Mouse (Mus musculus) adrenal gland (tissue): ENCODE measurements around the gene Slc2a6.

ENCODE experiments used
- intact Hi-C: fragments of 180-260 bp; cut with DNase I; formaldehyde crosslinking; loops from one replicate; pipeline ENCODE4 v1.15.1; 2025
- long read RNA-seq, 2 experiments: library from polyadenylated mRNA; unstranded; transcript quantifications; one replicate each; pipeline ENCODE4 v2.0.0; 2020; ENCODE audit warnings: borderline replicate concordance in 1 of 2; ENCODE audit not compliant: insufficient replicate concordance in 1 of 2

The Slc2a6 gene
- long read RNA-seq, experiment 1, result 0 reads
- long read RNA-seq, experiment 2, result 0 reads

DNA sequence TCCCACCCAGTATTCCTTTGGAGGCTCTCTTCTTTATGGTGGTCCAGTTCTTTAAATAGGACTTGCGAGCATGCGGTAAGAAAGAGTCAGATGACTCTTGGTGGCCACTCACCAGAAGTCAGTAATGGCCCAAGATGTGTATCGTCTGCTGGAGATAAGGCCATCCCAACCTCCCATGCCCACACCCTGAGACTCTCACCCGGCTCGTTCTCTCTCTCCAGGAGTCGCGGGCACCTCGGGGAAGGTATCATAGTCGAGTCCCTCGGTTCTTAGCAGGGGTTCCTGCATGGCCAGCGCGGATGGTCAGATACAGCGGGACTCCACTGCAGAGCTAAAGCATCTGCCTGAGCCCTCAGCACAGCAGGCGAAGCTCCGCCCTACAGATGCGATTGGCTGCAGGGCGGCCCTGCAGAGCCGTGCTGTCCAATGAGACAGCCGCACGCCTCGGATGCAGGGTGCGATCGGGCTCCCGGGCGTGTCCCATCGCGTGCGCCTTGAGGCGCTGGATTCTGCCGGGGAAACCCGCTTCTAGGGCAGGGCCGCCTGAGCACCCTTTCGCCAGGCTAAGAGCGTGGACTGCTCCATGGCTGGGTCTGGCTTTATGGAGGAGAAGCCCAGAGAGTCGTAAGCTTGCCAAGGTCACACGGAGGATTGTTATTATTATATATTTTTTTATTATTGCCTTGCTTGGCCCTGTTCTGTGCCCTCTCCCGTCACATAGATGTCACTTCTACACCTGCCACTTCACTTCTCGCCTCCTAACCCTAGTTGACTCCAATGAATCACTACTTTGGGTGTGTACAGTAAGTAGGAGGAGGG is at the start of gene Slc2a6:
TSS of gene Slc2a6 (minus strand) at position 381 of the 819 bp plus-strand sequence.
- intact Hi-C loops, result no loop called here

DNA sequence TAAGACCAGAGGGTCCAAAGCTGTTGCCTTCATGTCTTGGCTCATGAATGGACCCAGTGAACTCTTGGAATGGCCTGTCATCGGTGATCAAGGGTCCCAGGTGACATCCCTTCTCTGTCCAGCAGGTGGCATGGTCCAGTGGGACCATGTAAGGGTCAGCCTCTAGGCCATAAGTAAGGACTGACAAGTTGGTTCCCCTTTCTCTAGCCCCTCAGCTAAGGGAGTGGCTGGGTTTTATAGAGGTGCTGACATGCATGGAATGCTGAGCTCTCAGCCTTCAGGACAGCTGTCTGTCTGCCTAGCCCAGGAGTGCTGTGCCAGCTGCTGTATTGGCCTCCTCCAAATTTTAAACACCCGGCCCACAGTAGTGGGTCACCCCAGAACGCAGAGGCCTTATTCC is 47.7 kb upstream of the Slc2a6 start:
- intact Hi-C loops, result loop anchor here (1.0 kb wide), 1 partner anchor 162 kb away; no protein-coding TSS in a partner anchor

DNA sequence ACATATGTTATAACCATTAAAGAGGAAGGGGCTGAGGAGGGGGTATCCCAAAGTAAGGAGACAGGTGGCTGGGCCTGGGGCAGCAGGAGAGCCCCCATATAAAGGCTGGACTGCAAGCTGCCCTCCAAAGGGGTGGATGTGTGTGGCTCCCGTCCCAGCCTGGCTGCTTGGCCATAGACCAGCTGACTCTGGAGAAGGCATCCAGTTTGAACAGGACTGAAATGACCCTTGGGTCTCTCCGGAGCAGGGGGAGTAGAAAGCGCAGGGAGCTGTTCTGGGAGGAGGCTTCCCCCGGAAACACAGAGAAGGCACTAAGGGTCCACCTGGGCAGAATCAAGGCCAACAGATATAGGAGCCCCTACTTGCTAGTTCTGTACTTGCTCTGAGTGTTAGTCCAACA is 47.0 kb upstream of the Slc2a6 start:
- intact Hi-C loops, result loop anchor here (1.0 kb wide), 1 partner anchor 162 kb away; no protein-coding TSS in a partner anchor

DNA sequence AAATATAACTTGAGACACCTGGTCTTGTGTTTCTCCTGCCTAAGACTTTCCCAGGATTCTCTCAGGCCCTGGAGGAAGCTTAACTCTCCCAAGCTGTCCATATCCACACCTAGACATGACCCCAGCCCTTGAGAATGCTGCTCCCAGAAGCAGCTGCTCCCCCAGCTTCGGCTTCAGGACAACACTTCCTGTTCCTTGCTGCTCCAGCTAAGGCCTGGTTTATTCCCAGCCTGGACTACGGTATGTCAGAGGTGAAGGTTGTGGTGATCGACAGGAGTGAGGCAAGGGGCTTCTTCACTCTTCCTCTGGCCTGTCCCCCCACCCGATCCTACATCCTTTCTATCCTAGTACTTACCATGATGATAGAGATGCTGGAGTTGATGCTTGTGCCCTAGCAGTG is 45.6 kb upstream of the Slc2a6 start:
- intact Hi-C loops, result no loop called here

DNA sequence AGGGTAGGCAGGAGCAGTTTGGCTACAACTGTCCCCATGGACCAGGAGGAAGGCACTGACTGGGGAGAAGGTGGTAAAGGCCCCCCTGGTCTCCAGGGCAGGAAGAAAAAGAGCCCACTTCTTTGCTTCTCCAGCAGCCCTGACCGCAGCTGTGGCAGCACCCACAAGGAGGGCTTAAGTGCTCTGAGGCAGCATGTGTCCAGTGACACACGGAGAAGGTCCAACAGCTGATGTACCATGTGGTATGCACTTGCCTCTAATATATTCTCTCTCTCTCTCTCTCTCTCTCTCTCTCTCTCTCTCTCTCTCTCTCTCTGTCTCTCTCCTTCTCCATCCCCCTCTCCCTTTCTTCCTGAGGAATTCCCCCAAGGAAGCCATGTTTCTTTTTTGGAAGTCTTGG is 44.2 kb upstream of the Slc2a6 start, which contains the start of gene Mymk:
TSS of gene Mymk (minus strand) at position 202 of the 400 bp plus-strand sequence.
- intact Hi-C loops, result no loop called here

DNA sequence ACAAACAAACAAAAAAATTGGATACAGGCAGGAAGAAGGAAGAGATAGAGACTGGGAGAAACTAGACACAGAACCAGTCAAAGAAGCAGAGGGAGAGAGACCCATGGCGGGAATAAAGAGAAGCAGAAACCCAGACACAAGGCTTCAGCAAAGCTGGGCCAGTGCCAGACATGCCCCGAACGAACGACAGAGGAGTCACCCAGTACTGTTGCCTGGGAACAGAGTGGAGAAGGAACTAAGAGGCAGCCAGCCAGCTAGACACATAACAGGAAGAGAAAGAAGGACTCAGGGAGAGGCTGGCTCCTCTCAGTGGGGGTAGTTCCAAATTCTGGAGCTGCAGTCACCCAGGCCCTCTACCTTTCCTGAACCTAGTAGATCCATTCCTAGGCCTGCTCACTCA is 43.3 kb upstream of the Slc2a6 start:
- intact Hi-C loops, result no loop called here

DNA sequence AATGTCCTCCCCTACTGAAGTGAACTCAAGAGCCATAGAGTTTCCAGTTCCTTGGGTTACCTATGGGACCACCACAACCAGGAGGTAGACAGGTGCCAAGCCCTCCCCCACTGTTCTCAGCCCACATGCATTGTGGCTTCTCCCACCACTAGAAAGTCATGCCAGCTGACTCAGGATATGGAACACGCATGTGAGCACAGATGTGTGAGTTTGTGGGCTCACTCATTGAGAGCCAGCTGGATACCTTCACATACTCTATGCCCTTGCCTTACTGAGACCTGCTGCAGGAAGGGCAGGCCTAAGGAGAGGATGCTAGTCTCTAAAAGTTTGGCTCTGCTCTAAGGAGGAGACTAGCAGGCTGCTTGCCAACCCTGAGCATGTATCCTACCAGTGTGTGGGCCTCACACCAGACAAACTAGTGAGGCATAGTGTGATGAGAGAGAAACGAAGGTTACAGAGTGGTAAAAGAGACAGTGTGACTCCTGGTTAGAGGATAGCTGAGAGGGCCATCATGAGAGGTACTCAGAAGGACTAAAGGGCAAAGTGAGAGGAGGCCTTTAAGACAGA is 42.5 kb upstream of the Slc2a6 start:
- intact Hi-C loops, result no loop called here

DNA sequence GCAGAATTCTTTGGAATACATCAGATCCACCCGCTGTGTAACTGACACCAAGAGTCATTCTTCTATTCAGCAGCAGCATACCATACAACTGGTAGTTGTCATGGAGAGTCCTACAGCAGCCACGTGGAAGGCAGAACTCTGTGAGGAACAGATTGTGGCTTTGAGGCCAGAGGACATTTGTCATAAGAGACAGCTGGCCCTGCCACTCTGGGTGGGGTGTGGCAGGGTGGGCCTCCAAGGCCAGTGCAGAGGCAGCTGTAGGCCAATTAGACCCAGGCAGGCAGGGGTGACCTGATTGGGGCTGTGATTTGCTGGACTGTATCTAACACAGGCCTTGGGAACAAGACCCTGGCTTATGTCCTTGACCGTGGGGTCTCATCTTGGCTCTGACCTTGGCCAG is 41.8 kb upstream of the Slc2a6 start:
- intact Hi-C loops, result no loop called here

DNA sequence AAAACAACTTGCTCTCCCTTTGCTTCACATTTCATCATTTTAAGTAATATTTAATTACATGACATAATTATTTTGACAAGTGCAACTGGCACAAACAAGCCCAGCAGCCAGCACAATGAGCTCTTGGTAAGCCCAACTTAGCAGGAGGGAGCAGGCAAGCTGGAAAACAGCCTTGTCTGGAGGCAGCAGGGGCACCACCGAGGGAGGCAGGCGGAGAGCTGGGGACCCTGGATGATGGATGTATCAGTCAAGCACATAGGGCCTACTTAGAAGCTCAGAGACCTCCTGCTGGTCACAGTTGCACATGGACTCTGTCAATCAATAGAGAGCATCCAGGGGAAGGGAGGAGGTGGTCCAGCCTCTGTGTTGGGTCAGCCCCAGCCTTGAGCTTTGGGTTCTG is 40.2 kb upstream of the Slc2a6 start:
- intact Hi-C loops, result no loop called here

DNA sequence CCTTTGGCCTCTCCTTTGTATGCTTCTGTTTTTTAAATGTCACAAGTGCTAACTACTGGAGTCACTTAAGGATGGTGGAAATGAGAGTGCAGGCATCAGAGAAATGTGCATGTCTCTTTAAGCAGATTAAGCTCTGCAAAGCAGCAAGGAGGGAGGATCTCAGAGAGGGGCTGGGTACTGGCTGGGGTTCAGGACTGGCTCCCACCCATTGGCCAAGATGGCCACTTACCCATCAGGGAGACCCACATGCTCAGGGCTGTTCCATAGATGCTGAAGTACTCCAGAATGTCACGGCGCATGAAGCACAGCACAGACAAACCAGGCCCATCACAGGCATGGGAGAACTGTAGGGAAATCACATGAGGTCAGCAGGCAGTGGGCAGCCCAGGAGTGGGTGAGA is 39.3 kb upstream of the Slc2a6 start:
- intact Hi-C loops, result no loop called here

DNA sequence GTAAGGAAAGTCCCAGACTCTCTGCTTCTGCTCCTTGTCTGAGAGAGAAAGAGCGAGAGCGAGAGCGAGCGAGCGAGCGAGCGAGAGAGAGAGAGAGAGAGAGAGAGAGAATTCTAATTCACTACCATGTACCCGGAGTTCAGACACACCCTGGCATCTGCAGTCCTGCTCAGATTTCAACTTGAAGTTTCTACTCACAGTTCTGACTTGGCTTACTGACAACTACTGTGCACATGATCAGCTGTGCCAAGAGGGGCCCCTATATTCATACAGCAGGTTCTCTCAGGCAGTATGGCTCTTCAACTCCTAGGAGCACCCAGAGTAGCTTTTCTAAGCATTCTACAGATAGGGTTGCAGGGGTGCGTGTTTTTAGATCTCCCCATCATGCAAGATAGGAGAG is 31.4 kb upstream of the Slc2a6 start:
- intact Hi-C loops, result no loop called here

DNA sequence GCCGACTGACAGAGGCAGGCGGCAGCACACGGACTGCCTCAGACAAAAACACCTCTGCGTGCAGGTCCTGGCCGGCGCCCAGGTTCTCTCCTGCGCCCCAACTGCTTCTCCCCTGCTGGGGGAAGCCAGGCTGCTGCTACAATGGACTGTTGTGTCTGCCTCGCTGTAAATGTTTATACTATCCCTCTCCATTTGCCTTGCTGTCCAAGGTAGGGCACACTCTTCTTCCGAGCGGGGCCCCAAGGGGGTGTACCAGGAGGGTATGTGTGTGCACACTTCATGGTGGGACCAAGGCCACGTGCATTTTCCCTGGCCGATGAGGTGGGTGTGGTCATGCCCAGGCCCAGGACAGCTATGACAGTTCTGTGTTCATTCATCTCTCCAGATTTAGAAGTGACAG is 31.0 kb upstream of the Slc2a6 start:
- intact Hi-C loops, result no loop called here

DNA sequence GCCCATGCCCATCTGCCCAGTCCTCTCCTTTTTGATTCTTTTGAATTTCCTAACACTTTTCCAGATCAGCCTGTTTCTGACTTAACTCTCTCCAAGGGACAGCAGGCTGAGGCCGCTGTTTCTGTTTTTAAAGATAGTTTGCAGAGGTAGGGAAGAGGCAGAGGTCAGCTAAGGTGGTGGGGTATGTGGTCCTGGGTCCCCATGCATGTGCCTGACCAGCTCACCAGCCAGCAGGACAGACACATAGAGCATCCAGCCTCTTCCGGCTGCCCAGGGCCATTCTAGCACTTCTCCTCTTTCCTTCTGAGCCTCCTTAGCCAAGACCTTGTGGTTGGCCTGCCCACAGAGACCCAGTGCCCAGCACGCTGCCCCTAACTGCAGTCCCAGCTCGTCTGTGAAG is 30.5 kb upstream of the Slc2a6 start:
- intact Hi-C loops, result no loop called here

DNA sequence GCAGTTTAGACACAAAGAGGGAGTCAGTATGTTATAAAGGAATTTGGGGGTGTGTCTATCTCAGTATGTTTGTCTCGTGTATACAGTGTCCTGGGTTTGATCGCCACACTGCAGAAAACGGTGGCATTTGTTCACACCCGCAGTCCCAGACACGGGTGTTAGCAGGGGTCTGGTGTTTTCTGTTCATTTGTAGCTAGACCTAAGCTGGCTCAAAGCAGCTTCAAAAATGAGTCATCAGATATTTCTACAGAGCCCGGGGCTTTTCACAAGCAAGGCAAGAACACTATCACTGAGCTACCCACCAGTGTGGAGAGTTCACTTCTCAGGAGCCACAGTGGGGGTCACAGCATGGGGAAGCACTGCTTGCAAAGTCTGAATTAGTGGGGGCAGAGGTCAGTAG is 21.6 kb upstream of the Slc2a6 start:
- intact Hi-C loops, result no loop called here

DNA sequence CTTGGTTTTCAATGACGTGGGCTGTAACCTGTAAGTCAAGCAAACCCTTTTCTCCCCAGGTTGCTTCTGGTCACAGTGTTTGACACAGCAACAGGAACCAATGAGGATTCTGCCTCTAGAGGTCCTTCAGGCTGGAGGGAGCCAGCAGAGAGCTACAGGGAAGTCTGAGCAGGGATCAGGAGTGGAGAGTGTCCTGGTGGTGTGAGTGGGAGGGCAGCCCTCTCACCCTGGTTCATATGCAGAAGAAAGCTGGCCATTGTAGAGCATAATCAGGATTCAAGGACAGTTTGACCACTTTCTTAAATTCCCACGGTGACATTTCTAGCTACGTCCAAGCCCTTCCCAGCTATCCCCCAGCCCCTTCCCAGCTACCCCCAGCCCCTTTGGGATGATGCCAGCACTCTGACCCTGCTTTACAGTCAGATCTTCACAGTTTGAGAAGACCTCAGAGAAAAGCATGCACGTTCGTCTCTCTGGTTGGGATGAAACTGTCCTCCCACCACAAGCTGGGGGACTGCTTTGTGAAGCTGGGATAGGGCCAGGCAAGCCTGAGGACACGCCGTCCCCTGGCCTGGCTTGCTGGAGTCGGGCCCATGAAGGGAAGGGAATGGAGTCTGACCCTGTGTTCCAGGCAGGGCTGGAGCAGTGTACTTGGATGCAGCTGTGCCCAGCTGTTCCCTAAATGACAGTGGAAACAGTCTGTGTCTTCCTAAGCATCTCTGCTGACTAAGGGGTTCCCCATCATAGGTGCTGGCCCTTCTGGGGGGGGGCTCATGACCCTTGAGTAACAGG is 18.4 kb upstream of the Slc2a6 start:
- intact Hi-C loops, result no loop called here

DNA sequence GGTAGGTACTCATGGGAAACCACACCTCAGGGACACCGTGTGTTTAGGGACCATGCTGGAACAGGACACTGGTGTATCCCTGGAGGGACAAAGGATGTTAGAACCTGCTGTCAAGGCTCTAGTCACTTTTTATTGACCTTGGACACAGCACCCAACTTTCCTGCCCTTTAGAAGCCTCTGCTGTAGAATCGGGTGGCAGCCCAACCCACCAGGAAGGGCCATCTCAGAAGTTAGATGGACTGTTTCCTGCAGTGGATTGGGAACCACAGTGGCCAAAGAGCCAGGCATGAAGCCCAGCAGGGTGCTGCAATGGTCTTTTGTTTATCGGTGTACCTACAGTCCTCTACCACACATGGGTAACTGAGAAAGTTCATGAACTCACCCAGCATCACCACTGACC is 16.8 kb upstream of the Slc2a6 start:
- intact Hi-C loops, result loop anchor here (5.0 kb wide), 1 partner anchor 83 kb away; no protein-coding TSS in a partner anchor

DNA sequence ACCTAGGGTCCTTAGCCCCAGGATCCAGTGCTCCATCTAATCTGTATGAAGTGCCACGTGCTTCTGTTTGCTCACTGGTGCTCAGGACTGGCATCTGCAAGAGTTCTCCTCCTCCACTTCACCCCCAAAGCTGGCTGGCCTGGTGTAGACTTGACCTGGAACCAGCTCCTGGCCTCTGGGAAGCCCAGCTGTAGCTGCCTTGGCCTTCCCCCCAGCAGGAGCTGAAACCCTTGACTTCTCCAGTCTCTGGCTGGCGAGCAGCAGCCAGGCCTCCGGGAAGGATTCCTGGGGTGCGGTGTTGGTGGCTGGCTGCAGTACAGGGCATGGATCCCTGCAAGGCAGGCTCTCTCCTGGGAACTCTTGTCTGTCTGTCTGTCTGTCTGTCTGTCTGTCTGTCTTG is 16.4 kb upstream of the Slc2a6 start:
- intact Hi-C loops, result loop anchor here (5.0 kb wide), 1 partner anchor 83 kb away; no protein-coding TSS in a partner anchor

DNA sequence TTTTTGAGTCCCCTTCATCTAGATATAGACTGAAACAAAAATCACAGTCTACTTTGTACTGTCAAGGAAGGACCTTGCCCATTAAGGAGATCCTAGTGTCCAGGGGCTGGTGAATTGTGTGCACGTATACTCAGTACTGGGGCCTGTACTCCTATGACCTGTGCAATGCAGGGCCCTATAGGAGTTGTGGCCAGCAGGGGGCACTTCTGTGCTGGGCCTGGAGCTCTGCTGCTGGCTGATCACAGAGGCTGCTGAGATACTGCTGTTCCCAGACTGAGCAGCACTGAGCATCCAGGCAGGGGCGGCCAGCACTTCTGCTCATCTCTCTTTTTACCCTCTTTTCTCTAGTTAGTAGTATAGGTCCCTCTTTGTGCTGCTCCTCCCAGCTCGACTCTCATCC is 15.7 kb upstream of the Slc2a6 start:
- intact Hi-C loops, result loop anchor here (1.0 to 5.0 kb wide), 2 partner anchors 84 to 194 kb away; no protein-coding TSS in a partner anchor

DNA sequence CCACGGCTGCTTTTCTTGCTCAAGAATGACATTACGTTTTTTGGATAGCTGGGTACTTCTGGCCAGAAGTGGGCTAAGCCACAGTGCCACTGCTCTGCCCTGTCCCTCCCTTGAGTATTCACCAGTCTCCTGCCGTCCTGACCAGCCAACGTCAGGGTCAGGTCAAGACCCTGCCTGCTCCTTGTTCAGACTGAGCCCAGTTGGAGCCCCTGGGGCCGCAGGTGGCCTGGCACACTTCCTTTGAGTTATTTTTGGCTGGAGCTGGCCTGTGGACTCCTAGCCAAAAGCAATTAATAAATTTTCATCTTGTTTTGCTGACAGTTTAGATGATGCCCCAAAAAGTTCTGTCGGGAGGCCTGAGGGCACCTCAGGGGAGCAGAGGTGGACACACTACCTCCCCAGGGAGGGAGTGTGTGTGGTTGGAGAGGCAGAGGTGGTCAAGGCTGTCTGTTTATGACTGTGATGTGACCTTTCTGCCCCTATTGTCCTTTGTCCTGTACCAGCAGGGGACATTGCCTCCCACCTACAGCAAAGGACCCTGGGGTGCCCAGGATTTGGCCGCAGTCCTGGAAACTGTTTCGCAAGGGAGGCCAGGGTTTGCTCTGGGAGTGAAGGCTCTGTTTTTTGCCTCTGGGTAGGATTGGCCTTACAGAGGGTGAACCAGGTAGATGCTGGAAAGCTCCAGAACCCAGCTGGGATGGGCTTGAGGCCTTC is 14.5 kb upstream of the Slc2a6 start:
- intact Hi-C loops, result loop anchor here (5.0 kb wide), 1 partner anchor 85 kb away; no protein-coding TSS in a partner anchor

DNA sequence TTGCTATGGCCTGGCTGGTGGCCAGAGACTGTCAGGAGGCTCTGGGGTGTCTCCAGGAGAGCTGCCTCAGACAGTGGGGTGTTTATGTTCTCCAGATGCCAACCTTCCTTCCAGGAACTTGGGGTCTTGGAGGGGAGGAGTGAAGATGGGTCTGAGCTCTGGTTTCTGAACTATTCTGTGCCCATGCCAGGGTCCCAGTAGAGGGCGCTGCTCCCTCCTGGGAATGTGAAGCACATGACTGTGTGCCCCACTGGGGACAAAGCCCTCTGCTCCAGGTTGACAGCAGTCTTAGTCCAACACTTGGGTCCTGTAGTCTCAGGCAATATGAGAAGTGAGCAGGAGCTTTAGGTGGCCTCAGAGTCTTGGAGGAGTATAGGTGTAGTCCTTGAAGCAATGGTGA is 11.5 kb upstream of the Slc2a6 start:
- intact Hi-C loops, result loop anchor here (2.0 to 5.0 kb wide), 3 partner anchors 22 to 392 kb away; partner anchors contain the start of genes Stkld1 and Surf4

DNA sequence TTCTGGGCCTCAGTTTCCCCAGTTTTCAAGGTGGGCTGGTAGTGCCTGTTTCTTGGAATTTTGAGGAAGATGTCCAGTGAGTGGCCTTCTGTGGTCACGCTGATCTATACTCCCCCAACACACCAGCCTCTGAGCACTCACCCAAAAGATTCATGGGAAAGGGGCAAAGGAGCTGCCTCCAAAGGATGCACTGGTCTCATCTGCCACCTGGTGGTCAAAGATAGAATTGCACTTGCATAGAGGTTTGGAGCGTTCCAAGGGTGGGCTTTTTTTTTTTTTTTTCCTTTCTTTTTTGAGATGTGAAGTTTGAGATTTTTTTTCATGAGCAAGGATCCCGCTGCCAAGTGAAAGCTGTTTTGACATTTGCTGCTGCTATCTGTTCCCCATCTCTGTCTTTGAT is 10.8 kb upstream of the Slc2a6 start:
- intact Hi-C loops, result loop anchor here (1.0 to 5.0 kb wide), 4 partner anchors 22 to 391 kb away; partner anchors contain the start of genes Stkld1 and Surf4
